Comparison of ENCODE assay signal across 16 mouse cellular contexts in genomic region chr5:99753843-99754242, GRCm38 (mm10). TPM values are rescaled to one million over a fixed set of nuclear protein-coding genes. Genes with fewer than 3 reads are reported as not detected.
A peak's percentile ranks its signal among the peaks of the same experiment; 100 is the strongest.
DNase-seq lines count a peak whose midpoint lies in the region; ATAC-seq and TF ChIP-seq lines count a peak whose summit lies in the region.
"Had no signal": no experiment of that assay in that cellular context is flagged by ENCODE, and none has a peak within 500 bp of the region (broad histone marks: within the 10 kb centered on the region; RNA-seq: fewer than 3 reads in every experiment).

No protein-coding gene starts in this region.

- 0 out of 2 replicates have a peak overlapping the region, but pooled peaks have one; percentile 37 for H3K27ac ChIP-seq in midbrain, embryonic 14.5 days (replicated peaks; ENCODE audit: low read depth, low read length)
- H3K27ac ChIP-seq in midbrain, embryonic 11.5 days (ENCODE audit: low read depth, low read length): no peak overlapping the region
- no peak overlapping the region for H3K27ac ChIP-seq in liver, postnatal 0 days (ENCODE audit: low read depth)
- H3K27ac ChIP-seq: kidney, postnatal 0 days; lung, embryonic 15.5 days; midbrain, embryonic 12.5 days had no signal

- WGBS in midbrain, embryonic 14.5 days: 75% methylated on average over 12 of the region's 12 CpGs
- WGBS in midbrain, embryonic 11.5 days: 84% methylated on average over 12 of the region's 12 CpGs
- 77% methylated on average over 12 of the region's 12 CpGs for WGBS in liver, postnatal 0 days (ENCODE audit: insufficient replicate concordance)

- no peak for TF ChIP-seq EP300 in liver, postnatal 0 days (IDR thresholded peaks at IDR 0.05; ENCODE audit: low read depth)

- ATAC-seq in frontal cortex, adult (ENCODE audit: low TSS enrichment): peak; percentile 85
- no peak for ATAC-seq in midbrain, embryonic 14.5 days (ENCODE audit: low FRiP score, low TSS enrichment)
- no peak for ATAC-seq in midbrain, embryonic 11.5 days (ENCODE audit: low FRiP score)
- ATAC-seq in liver, postnatal 0 days: no peak
- ATAC-seq: Patski had no signal

- H3K4me2 ChIP-seq in midbrain, embryonic 14.5 days (ENCODE audit: low read length): peak overlapping the region; percentile 9
- no peak overlapping the region for H3K4me2 ChIP-seq in midbrain, embryonic 11.5 days
- no peak overlapping the region for H3K4me2 ChIP-seq in liver, postnatal 0 days (ENCODE audit: low read depth, low read length)
- H3K4me2 ChIP-seq: lung, embryonic 15.5 days; midbrain, embryonic 12.5 days had no signal

- H3K9me3 ChIP-seq in midbrain, embryonic 14.5 days (ENCODE audit: control insufficient read depth, low read length): no peaks in the 10 kb centered on the region
- H3K9me3 ChIP-seq in midbrain, embryonic 11.5 days (ENCODE audit: control insufficient read depth, low read length): no peaks in the 10 kb centered on the region
- no peaks in the 10 kb centered on the region for H3K9me3 ChIP-seq in liver, postnatal 0 days (ENCODE audit: low read length)
- H3K9me3 ChIP-seq: lung, embryonic 15.5 days; midbrain, embryonic 12.5 days had no signal

- H3K4me3 ChIP-seq in midbrain, embryonic 14.5 days (replicated peaks; ENCODE audit: low read depth, low read length): no peak overlapping the region
- no peak overlapping the region for H3K4me3 ChIP-seq in midbrain, embryonic 11.5 days (ENCODE audit: low read depth, low read length)
- no peak overlapping the region for H3K4me3 ChIP-seq in liver, postnatal 0 days (ENCODE audit: low read depth, low read length)
- H3K4me3 ChIP-seq: lung, embryonic 15.5 days; midbrain, embryonic 12.5 days had no signal

- H3K27me3 ChIP-seq in midbrain, embryonic 14.5 days (ENCODE audit: control insufficient read depth, insufficient read depth, low read length): no peaks in the 10 kb centered on the region
- no peaks in the 10 kb centered on the region for H3K27me3 ChIP-seq in midbrain, embryonic 11.5 days (ENCODE audit: control insufficient read depth, insufficient read depth, low read length)
- H3K27me3 ChIP-seq in liver, postnatal 0 days (ENCODE audit: insufficient read depth, low read length): no peaks in the 10 kb centered on the region
- H3K27me3 ChIP-seq: lung, embryonic 15.5 days; midbrain, embryonic 12.5 days had no signal

- TF ChIP-seq CTCF in liver, postnatal 0 days (IDR thresholded peaks at IDR 0.05; ENCODE audit: low read depth): no peak

- peaks cover 9% of the 10 kb centered on the region; the same call in 1 of the 2 replicates for H3K4me1 ChIP-seq in midbrain, embryonic 14.5 days (ENCODE audit: control insufficient read depth, insufficient read depth, low read length)
- no peaks in the 10 kb centered on the region; the same call in 1 of the 2 replicates for H3K4me1 ChIP-seq in midbrain, embryonic 11.5 days (ENCODE audit: control insufficient read depth, insufficient read depth, low read length)
- H3K4me1 ChIP-seq in liver, postnatal 0 days (ENCODE audit: insufficient read depth): no peaks in the 10 kb centered on the region
- H3K4me1 ChIP-seq: lung, embryonic 15.5 days had no signal

- DNase-seq in frontal cortex, postnatal 14 days (ENCODE audit: low spot score in 2 of 2): no peak
- DNase-seq in midbrain, embryonic 14.5 days: no peak
- no peak for DNase-seq in midbrain, embryonic 11.5 days (ENCODE audit: low spot score, missing footprints)
- peak; percentile 13 to 16 for DNase-seq in left cerebral cortex, adult 8-10 months (ENCODE audit: low spot score in 2 of 2)
- DNase-seq in right cerebral cortex, postnatal 36 days (ENCODE audit: low spot score in 2 of 2): peak; percentile 6 to 10
- no peak for DNase-seq in thymus, postnatal 4 days
- DNase-seq in liver, postnatal 0 days: no peak
- DNase-seq: adrenal gland, postnatal 10 days; gastrocnemius, postnatal 25 days; heart, postnatal 14 days; thymus, postnatal 14 days had no signal

- H3K36me3 ChIP-seq in midbrain, embryonic 14.5 days (ENCODE audit: control insufficient read depth, insufficient read depth, low read length): no peaks in the 10 kb centered on the region
- H3K36me3 ChIP-seq in midbrain, embryonic 11.5 days (ENCODE audit: control insufficient read depth, insufficient read depth, low read length): no peaks in the 10 kb centered on the region
- H3K36me3 ChIP-seq in liver, postnatal 0 days (replicated peaks; ENCODE audit: insufficient read depth, low read length): no peaks in the 10 kb centered on the region
- H3K36me3 ChIP-seq: lung, embryonic 15.5 days; midbrain, embryonic 12.5 days had no signal

- H3K9ac ChIP-seq in midbrain, embryonic 14.5 days (replicated peaks; ENCODE audit: low read length): no peak overlapping the region
- H3K9ac ChIP-seq in midbrain, embryonic 11.5 days (ENCODE audit: low read length): no peak overlapping the region
- no peak overlapping the region for H3K9ac ChIP-seq in liver, postnatal 0 days (replicated peaks)
- H3K9ac ChIP-seq: lung, embryonic 15.5 days; midbrain, embryonic 12.5 days had no signal

RNA-seq across cellular contexts. Expression of gene Rasgef1b, which starts 25.0 kb away (rescaled TPM):
- polyA plus RNA-seq in midbrain, embryonic 14.5 days (2014; fragmentation: Nextera tagmentation; extraction: Ambion mirVana): 59.5 and 75.6 TPM in 2 replicates
- polyA plus RNA-seq in midbrain, embryonic 11.5 days (2014; fragmentation: Nextera tagmentation; extraction: Ambion mirVana): 28.6 and 29.7 TPM in 2 replicates
- total RNA-seq in left cerebral cortex, adult 8-10 months (2022): 100 to 1,000 TPM in 1 of 4 experiments, 10 to 100 TPM in 3; 83.3 to 103 (median 87.8) TPM
- polyA plus RNA-seq in liver, postnatal 0 days (2015; fragmentation: Nextera tagmentation; extraction: Ambion mirVana): 9.1 and 11.8 TPM in 2 replicates

Comparison
In these comparisons a context has a peak if more than half of its experiments do, and no peak if none do; other contexts are left out.
1. DNase-seq: peak in left cerebral cortex, adult 8-10 months (2 of 2) and right cerebral cortex, postnatal 36 days (2 of 2); none in frontal cortex, postnatal 14 days (0 of 2), midbrain, embryonic 14.5 days (single experiment), midbrain, embryonic 11.5 days (single experiment), thymus, postnatal 4 days (single experiment) and liver, postnatal 0 days (single experiment).